Mouse (Mus musculus): ENCODE measurements around the gene Nefh. TPM values are rescaled to one million over a fixed set of nuclear protein-coding genes. Genes with fewer than 3 reads are reported as not detected.

The Nefh gene
- total and polyA plus RNA-seq, 2 experiments from 2014 or later, result 2.7 to 3.3 TPM

DNA sequence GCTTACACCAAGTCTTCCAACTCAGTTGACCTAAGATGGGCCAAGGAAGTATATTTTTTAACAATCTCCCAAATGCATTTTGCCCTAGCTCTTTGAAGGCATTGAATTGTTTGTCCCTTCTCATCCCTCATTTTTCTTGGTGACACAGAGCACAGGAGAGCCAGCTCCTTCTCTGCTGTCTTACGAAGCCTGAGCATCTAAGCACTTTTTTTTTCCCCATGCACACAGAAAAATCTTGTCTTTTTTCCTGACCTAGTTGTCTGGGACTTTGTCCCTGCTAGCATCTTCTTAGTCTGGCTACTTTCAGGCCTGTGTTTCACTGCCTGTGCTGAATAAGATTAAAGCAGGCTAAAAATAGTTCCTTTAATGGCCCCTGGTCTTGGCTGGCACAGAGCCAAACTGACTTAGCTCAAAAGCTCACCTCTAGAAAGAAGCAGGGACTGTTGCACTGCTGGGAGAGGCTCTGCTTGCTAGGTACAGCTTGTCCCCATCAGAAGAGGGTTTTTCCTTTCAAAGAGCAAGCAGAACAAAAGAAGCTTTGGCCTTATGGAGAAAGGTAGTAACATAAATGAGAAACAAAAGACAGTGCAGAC lies 16.8 kb downstream of the Nefh start:
- TF ChIP-seq CTCF (IDR thresholded peaks at IDR 0.05; ENCODE audit: low read depth), result no peak
- no peak overlapping the region for H3K4me2 ChIP-seq (ENCODE audit: low read depth)
- H3K4me1 ChIP-seq (ENCODE audit: insufficient read depth), result no peaks in the 10 kb centered on the region
- H3K27me3 ChIP-seq (ENCODE audit: insufficient read depth, low read length), result no peaks in the 10 kb centered on the region
- no peak overlapping the region for H3K9ac ChIP-seq
- H3K9me3 ChIP-seq (ENCODE audit: low read length), result no peaks in the 10 kb centered on the region
- no peak; the same call in 1 of the 2 replicates for ATAC-seq
- peak; percentile 37 for DNase-seq
- peaks cover 40% of the 10 kb centered on the region for H3K36me3 ChIP-seq (ENCODE audit: insufficient read depth)
- 19% methylated on average over 1 of the region's 1 CpGs for WGBS
- no peak overlapping the region for H3K27ac ChIP-seq (ENCODE audit: low read depth, low read length)
- H3K4me3 ChIP-seq (ENCODE audit: low read depth, low read length), result no peak overlapping the region

DNA sequence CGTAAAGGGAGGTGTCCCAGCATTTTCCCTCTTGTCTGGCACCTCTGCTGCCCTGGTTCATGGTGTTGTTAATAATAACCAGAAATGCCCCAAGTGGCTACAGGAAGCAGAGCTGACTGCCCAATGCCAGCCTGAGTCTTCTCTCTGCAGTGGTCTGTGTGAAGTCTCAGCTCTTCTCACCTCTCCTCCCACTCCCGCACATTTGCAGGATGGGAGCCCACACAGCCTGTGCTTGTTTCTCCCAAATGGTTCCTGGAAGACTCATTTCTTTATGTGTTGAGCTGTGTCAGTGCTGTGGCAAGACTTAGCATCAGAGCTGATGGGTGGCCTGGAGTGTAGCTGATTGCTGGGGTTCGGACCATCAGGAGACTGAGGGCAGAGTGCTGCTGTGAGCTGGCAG lies 20.6 kb downstream of the Nefh start:
- H3K36me3 ChIP-seq (ENCODE audit: insufficient read depth), result peaks cover 74% of the 10 kb centered on the region
- no peak for ATAC-seq
- TF ChIP-seq CTCF (IDR thresholded peaks at IDR 0.05; ENCODE audit: low read depth), result no peak

DNA sequence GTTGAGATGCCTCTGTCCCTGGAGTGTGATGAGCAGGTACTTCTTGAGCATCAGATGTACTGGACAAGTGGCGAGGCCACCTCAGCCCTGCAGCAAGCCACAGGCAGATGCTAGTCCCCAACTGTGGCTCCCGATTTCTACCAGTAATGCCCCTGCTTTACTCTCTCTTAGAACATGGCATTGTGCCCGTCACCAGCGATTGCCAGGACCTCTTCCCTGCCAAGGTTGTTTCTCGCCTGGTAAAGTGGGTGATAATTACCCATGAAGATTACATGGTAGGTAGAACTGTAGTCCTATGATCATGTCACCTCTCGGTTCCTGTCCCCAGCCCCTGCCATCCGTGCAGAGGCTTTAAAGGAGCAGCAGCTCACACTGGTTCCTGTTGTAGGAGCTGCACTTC lies 26.1 kb downstream of the Nefh start:
- H3K9me3 ChIP-seq (ENCODE audit: low read length), result no peaks in the 10 kb centered on the region
- no peak for TF ChIP-seq CTCF (IDR thresholded peaks at IDR 0.05; ENCODE audit: low read depth)
- H3K27me3 ChIP-seq (ENCODE audit: insufficient read depth, low read length), result no peaks in the 10 kb centered on the region
- H3K4me1 ChIP-seq (ENCODE audit: insufficient read depth), result no peaks in the 10 kb centered on the region
- no peak overlapping the region for H3K4me3 ChIP-seq (ENCODE audit: low read depth, low read length)
- H3K36me3 ChIP-seq (ENCODE audit: insufficient read depth), result peaks cover 92% of the 10 kb centered on the region
- no peak for ATAC-seq
- H3K4me2 ChIP-seq (ENCODE audit: low read depth), result no peak overlapping the region
- H3K27ac ChIP-seq (ENCODE audit: low read depth, low read length), result no peak overlapping the region
- 68% methylated on average over 7 of the region's 7 CpGs for WGBS
- H3K9ac ChIP-seq, result no peak overlapping the region
- no peak for DNase-seq

More for the DNA sequence above, 20.6 kb downstream of the Nefh start:
- Histone ChIP-seq H3K27ac (ENCODE audit: low read depth, low read length) (no peak overlapping the region), H3K4me2 (ENCODE audit: low read depth) (no peak overlapping the region), H3K27me3 (ENCODE audit: insufficient read depth, low read length) (no peaks in the 10 kb centered on the region), H3K9ac (no peak overlapping the region), H3K4me3 (ENCODE audit: low read depth, low read length) (no peak overlapping the region), H3K9me3 (ENCODE audit: low read length) (no peaks in the 10 kb centered on the region), H3K4me1 (ENCODE audit: insufficient read depth) (no peaks in the 10 kb centered on the region)
- DNase-seq, result no peak
- 92% methylated on average over 3 of the region's 3 CpGs for WGBS

DNA sequence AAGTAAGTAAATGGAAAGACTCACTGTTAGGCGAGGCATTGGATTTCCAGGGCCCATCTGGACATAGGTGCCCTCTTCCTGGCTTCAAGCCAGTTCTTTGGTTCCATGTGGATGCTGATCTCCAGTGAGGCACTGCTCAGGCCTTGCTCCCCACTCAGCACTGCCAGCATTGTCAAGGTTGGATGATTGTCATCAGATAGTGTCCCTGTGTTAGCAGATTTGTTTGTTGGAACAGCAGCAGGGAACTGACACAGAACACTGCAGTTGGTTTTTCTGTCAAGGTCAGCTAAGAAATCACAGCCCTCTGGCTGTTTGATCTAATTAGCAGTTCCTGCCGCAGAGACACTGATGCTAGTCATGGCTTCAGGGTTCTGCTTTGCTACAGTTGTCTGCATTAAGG lies 26.6 kb downstream of the Nefh start:
- Histone ChIP-seq H3K4me2 (ENCODE audit: low read depth) (no peak overlapping the region), H3K4me1 (ENCODE audit: insufficient read depth) (no peaks in the 10 kb centered on the region), H3K36me3 (ENCODE audit: insufficient read depth) (peaks cover 88% of the 10 kb centered on the region), H3K27me3 (ENCODE audit: insufficient read depth, low read length) (no peaks in the 10 kb centered on the region), H3K4me3 (ENCODE audit: low read depth, low read length) (no peak overlapping the region), H3K9me3 (ENCODE audit: low read length) (no peaks in the 10 kb centered on the region), H3K9ac (no peak overlapping the region), H3K27ac (ENCODE audit: low read depth, low read length) (no peak overlapping the region)
- WGBS, result 79% methylated on average over 2 of the region's 2 CpGs
- ATAC-seq (no peak), DNase-seq (no peak)
- TF ChIP-seq CTCF (IDR thresholded peaks at IDR 0.05; ENCODE audit: low read depth), result no peak

DNA sequence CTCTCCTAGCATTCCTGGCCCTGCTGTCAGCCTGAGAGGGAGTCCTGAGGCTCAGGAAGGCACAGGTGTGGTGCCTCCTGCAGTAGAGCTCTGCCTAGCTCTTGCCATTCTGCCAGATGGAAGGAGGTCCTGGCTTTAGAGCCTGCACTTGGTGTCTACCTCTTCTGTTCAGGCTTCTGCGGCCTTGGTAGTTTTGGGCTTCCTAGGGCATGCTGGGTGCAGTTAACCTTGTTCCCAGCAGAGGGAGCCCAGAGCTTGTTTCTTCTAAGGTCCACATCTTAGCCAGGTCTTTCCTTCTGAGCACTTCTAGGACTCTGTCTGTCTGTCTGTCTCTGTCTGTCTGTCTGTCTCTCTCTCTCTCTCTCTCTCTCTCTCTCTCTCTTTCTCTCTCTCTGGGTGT lies 31.8 kb downstream of the Nefh start:
- peaks cover 89% of the 10 kb centered on the region for H3K36me3 ChIP-seq (ENCODE audit: insufficient read depth)
- peak; percentile 81 for TF ChIP-seq CTCF (IDR thresholded peaks at IDR 0.05; ENCODE audit: low read depth)
- H3K9me3 ChIP-seq (ENCODE audit: low read length), result no peaks in the 10 kb centered on the region
- no peak overlapping the region for H3K4me3 ChIP-seq (ENCODE audit: low read depth, low read length)
- no peak overlapping the region for H3K4me2 ChIP-seq (ENCODE audit: low read depth)
- peak; percentile 76 for DNase-seq
- no peaks in the 10 kb centered on the region for H3K27me3 ChIP-seq (ENCODE audit: insufficient read depth, low read length)
- 48% methylated on average over 1 of the region's 1 CpGs for WGBS
- no peak for ATAC-seq
- no peak overlapping the region for H3K27ac ChIP-seq (ENCODE audit: low read depth, low read length)
- H3K9ac ChIP-seq, result no peak overlapping the region
- no peaks in the 10 kb centered on the region for H3K4me1 ChIP-seq (ENCODE audit: insufficient read depth)

DNA sequence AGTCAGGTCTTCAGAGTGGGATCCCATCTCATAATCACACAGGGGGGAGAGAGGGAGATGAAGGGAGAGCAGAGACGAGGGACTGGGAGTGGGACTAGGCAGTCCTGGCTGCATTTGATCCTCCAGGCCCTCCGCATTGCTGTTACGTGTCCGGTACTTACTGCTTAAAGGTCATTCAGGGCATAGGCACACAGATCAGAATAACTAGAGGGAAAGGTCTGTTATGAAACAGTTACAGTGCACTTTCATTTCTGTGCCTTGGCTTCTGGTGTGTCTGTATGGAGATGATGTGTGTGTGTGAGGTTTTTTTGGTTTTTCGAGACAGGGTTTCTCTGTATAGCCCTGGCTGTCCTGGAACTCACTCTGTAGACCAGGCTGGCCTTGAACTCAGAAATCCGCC lies 41.6 kb downstream of the Nefh start:
- H3K36me3 ChIP-seq (ENCODE audit: insufficient read depth), result peaks cover 69% of the 10 kb centered on the region

DNA sequence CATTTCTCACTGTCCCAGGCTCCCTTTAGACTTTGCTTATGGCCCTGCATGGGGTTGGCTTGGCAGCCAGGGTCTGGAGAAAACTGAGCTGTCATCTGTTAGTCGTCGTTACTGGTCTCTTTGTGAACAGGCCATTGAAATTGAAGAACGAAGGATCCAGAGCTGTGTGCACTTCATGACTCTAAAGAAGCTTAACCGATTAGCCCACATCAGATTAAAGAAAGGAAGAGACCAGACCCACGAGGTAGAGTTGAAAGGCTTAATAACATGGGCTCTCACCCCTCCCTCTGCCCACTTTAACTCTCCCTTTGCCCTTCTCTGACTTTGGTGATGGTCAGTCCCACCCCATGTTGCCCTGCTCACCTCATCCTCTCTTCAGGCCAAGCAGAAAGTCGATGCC lies 45.9 kb downstream of the Nefh start:
- ATAC-seq (no peak), DNase-seq (no peak)
- Histone ChIP-seq H3K4me1 (ENCODE audit: insufficient read depth) (no peaks in the 10 kb centered on the region), H3K4me2 (ENCODE audit: low read depth) (no peak overlapping the region), H3K4me3 (ENCODE audit: low read depth, low read length) (no peak overlapping the region), H3K9ac (no peak overlapping the region), H3K27me3 (ENCODE audit: insufficient read depth, low read length) (no peaks in the 10 kb centered on the region), H3K27ac (ENCODE audit: low read depth, low read length) (no peak overlapping the region), H3K9me3 (ENCODE audit: low read length) (no peaks in the 10 kb centered on the region), H3K36me3 (ENCODE audit: insufficient read depth) (peaks cover 51% of the 10 kb centered on the region)
- no peak for TF ChIP-seq CTCF (IDR thresholded peaks at IDR 0.05; ENCODE audit: low read depth)
- WGBS, result 69% methylated on average over 6 of the region's 6 CpGs

More for the DNA sequence above, 41.6 kb downstream of the Nefh start:
- no peak overlapping the region for H3K9ac ChIP-seq
- H3K9me3 ChIP-seq (ENCODE audit: low read length), result no peaks in the 10 kb centered on the region
- H3K27me3 ChIP-seq (ENCODE audit: insufficient read depth, low read length), result no peaks in the 10 kb centered on the region
- no peak overlapping the region for H3K4me2 ChIP-seq (ENCODE audit: low read depth)
- 95% methylated on average over 6 of the region's 6 CpGs for WGBS
- no peak overlapping the region for H3K4me3 ChIP-seq (ENCODE audit: low read depth, low read length)
- no peak for ATAC-seq
- no peaks in the 10 kb centered on the region for H3K4me1 ChIP-seq (ENCODE audit: insufficient read depth)
- no peak for DNase-seq
- TF ChIP-seq CTCF (IDR thresholded peaks at IDR 0.05; ENCODE audit: low read depth), result no peak
- H3K27ac ChIP-seq (ENCODE audit: low read depth, low read length), result no peak overlapping the region
